Mouse (Mus musculus): ENCODE measurements around the gene Ccdc163.
"Not testable (repeated sequence)": the region's sequence is repeated elsewhere in the genome, so short reads cannot be mapped to it uniquely, and the experiment has no call there.

GRCm38 (mm10) chr4:116674761-116675160 is 33.5 kb upstream of the Ccdc163 start:
- not testable (repeated sequence) for TF ChIP-seq POLR2A (IDR thresholded peaks at IDR 0.05; ENCODE audit: borderline replicate concordance, extremely low read depth, insufficient read depth, insufficient read length, poor library complexity, severe bottlenecking); CTCF (IDR thresholded peaks at IDR 0.05; ENCODE audit: borderline replicate concordance, extremely low read depth, insufficient read depth, insufficient read length)

Data from brain, embryonic 14.5 days (tissue).